Mouse (Mus musculus): ENCODE measurements around the gene Gm614. TPM values are rescaled to one million over a fixed set of nuclear protein-coding genes. Genes with fewer than 3 reads are reported as not detected.

Gm614 gene
- polyA plus RNA-seq, 1 experiment from 2014 or later: not detected

- no peak within 1 kb of the TSS for H3K27ac ChIP-seq (ENCODE audit: low read depth, low read length)
- H3K4me3 ChIP-seq (ENCODE audit: low read depth, low read length): no peak within 1 kb of the TSS
- DNase-seq (ENCODE audit: low spot score, missing footprints) (no peak), ATAC-seq (ENCODE audit: low FRiP score) (no peak)
- H3K9me3 ChIP-seq (ENCODE audit: control insufficient read depth, low read length): no peaks in the 10 kb centered on the region
- 65% methylated on average over 3 of the region's 3 CpGs for WGBS
- H3K9ac ChIP-seq (ENCODE audit: low read length): no peak within 1 kb of the TSS
- H3K4me2 ChIP-seq: no peak within 1 kb of the TSS
- H3K27me3 ChIP-seq (ENCODE audit: control insufficient read depth, insufficient read depth, low read length): no peaks in the 10 kb centered on the region
- no peaks in the 10 kb centered on the region for H3K4me1 ChIP-seq (ENCODE audit: control insufficient read depth, insufficient read depth, low read length)
- H3K36me3 ChIP-seq (ENCODE audit: control insufficient read depth, insufficient read depth, low read length): no peaks in the 10 kb centered on the region
Measured at GRCm38 (mm10) chrX:101268755-101269124, 4.9 kb upstream of the Gm614 start, which contains the start of gene Gm20489. Gm20489 (minus strand) TSS chrX:101269023.

- DNase-seq (ENCODE audit: low spot score, missing footprints) (no peak), ATAC-seq (ENCODE audit: low FRiP score) (no peak)
- no peaks in the 10 kb centered on the region for H3K36me3 ChIP-seq (ENCODE audit: control insufficient read depth, insufficient read depth, low read length)
- WGBS: 86% methylated on average over 5 of the region's 5 CpGs
- H3K27ac ChIP-seq (ENCODE audit: low read depth, low read length): no peak within 1 kb of the TSS
- H3K4me1 ChIP-seq (ENCODE audit: control insufficient read depth, insufficient read depth, low read length): no peaks in the 10 kb centered on the region
- H3K4me2 ChIP-seq: no peak within 1 kb of the TSS
- no peak within 1 kb of the TSS for H3K9ac ChIP-seq (ENCODE audit: low read length)
- H3K27me3 ChIP-seq (ENCODE audit: control insufficient read depth, insufficient read depth, low read length): no peaks in the 10 kb centered on the region
- no peak within 1 kb of the TSS for H3K4me3 ChIP-seq (ENCODE audit: low read depth, low read length)
- H3K9me3 ChIP-seq (ENCODE audit: control insufficient read depth, low read length): no peaks in the 10 kb centered on the region
Measured at GRCm38 (mm10) chrX:101268025-101268754, 4.4 kb upstream of the Gm614 start, which contains the start of gene Il2rg. Il2rg (minus strand) TSS chrX:101268255.

GRCm38 (mm10) chrX:101266631-101267030, 2.8 kb upstream of the Gm614 start:
- Histone ChIP-seq H3K27ac (ENCODE audit: low read depth, low read length) (no peak overlapping the region), H3K4me1 (ENCODE audit: control insufficient read depth, insufficient read depth, low read length) (no peaks in the 10 kb centered on the region), H3K36me3 (ENCODE audit: control insufficient read depth, insufficient read depth, low read length) (no peaks in the 10 kb centered on the region), H3K9ac (ENCODE audit: low read length) (no peak overlapping the region), H3K4me3 (ENCODE audit: low read depth, low read length) (no peak overlapping the region), H3K4me2 (no peak overlapping the region), H3K9me3 (ENCODE audit: control insufficient read depth, low read length) (no peaks in the 10 kb centered on the region), H3K27me3 (ENCODE audit: control insufficient read depth, insufficient read depth, low read length) (no peaks in the 10 kb centered on the region)
- no peak for ATAC-seq (ENCODE audit: low FRiP score)
- 94% methylated on average over 6 of the region's 6 CpGs for WGBS
- no peak for DNase-seq (ENCODE audit: low spot score, missing footprints)

DNA sequence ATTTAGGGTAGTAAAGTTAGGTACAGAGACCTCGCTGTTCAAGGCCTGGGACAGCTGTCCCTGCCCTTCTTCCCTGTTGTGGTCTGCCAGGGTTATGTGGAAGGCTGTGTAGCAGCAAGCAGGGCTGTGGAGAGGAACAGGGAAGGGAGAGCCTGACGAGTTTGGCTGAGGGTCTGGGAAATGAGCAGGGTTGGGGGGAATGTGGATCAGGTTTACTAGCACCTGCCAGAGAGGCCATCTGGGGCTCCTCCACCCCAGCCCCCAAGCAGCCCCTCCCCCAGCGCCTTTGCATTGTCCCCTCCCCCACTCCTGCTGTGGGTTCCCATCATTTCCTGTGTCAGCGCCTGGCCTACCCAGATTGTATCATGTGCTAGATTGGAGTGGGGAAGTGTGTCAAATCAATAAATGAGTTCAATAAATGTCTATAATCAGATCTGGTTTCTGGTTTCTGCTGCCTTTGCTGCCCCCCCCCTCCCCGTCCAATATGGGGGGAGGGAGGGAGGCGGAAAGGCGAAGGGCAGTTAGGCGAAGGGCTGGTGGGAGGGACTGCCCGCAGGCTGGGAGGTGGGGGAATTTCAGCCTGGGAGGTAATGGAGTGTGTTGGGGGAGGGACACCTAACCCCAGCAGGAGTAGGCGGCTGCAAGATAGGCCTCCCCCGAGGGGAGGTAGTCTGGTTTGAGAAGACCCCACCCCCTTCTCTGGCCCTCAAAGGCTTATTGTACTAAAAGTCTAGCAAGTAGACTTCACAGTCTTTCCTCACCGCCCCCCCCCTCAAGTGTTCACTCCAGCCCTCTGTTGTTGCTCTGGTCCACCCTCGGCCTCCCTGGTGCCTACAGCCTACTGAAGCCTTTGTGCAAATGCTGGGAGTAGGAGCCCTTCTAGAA, 3.1 kb downstream of the Gm614 start:
- no peak overlapping the region for H3K4me3 ChIP-seq (ENCODE audit: low read depth, low read length)
- peak; percentile 85 for DNase-seq (ENCODE audit: low spot score, missing footprints)
- peak overlapping the region; percentile 27; the same call in 1 of the 2 replicates for H3K9ac ChIP-seq (ENCODE audit: low read length)
- no peaks in the 10 kb centered on the region for H3K9me3 ChIP-seq (ENCODE audit: control insufficient read depth, low read length)
- peaks cover 3% of the 10 kb centered on the region for H3K4me1 ChIP-seq (ENCODE audit: control insufficient read depth, insufficient read depth, low read length)
- peak overlapping the region; percentile 37 for H3K27ac ChIP-seq (ENCODE audit: low read depth, low read length)
- ATAC-seq (ENCODE audit: low FRiP score): peak; percentile 85
- WGBS: 19% methylated on average over 11 of the region's 13 CpGs
- no peaks in the 10 kb centered on the region for H3K27me3 ChIP-seq (ENCODE audit: control insufficient read depth, insufficient read depth, low read length)
- no peak overlapping the region; the same call in 1 of the 2 replicates for H3K4me2 ChIP-seq
- H3K36me3 ChIP-seq (ENCODE audit: control insufficient read depth, insufficient read depth, low read length): no peaks in the 10 kb centered on the region

DNA sequence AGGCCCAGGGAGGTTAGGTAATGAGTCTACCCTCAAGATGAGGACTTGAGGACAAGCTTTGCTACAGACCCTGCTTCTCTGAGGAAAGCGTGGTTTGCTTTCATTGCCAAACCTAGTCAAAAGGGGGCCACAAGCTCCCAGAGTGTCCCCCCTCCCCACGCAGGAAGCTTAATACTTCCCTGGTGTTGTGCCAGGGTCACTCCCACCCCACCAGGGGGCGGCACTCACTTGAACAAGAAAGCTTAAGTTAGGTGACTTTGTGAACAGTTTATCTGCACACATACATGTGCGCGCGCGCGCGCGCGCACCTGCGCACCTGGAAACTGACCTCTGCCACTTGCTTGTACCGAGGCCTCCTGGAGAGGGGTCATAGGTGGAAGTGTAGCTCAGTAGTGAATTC, 7.2 kb downstream of the Gm614 start:
- Histone ChIP-seq H3K4me1 (ENCODE audit: control insufficient read depth, insufficient read depth, low read length) (peaks cover 3% of the 10 kb centered on the region), H3K9ac (ENCODE audit: low read length) (no peak overlapping the region), H3K27ac (ENCODE audit: low read depth, low read length) (no peak overlapping the region), H3K4me2 (no peak overlapping the region), H3K4me3 (ENCODE audit: low read depth, low read length) (no peak overlapping the region), H3K9me3 (ENCODE audit: control insufficient read depth, low read length) (no peaks in the 10 kb centered on the region), H3K27me3 (ENCODE audit: control insufficient read depth, insufficient read depth, low read length) (no peaks in the 10 kb centered on the region), H3K36me3 (ENCODE audit: control insufficient read depth, insufficient read depth, low read length) (no peaks in the 10 kb centered on the region)
- no peak for ATAC-seq (ENCODE audit: low FRiP score)
- DNase-seq (ENCODE audit: low spot score, missing footprints): no peak
- 82% methylated on average over 13 of the region's 13 CpGs for WGBS

DNA sequence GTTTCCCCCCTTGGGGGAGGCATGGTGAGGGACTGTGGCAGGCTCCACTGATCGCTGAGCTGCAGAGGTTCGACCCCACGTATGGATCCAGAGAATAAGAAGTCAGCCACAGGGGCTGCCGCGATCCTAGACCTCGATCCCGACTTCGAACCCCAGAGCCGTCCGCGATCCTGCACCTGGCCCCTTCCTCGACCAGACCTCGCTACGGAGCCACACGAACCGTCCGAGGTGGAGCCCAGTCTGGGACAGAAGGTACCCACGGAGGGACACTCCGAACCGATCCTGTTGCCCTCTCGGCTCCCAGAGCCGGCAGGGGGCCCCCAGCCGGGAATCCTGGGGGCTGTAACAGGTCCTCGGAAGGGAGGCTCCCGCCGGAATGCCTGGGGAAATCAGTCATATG, 9.1 kb downstream of the Gm614 start:
- ATAC-seq (ENCODE audit: low FRiP score) (peak; percentile 9; the same call in 1 of the 2 replicates), DNase-seq (ENCODE audit: low spot score, missing footprints) (peak; percentile 86)
- Histone ChIP-seq H3K9ac (ENCODE audit: low read length) (peak overlapping the region; percentile 54), H3K9me3 (ENCODE audit: control insufficient read depth, low read length) (no peaks in the 10 kb centered on the region), H3K36me3 (ENCODE audit: control insufficient read depth, insufficient read depth, low read length) (no peaks in the 10 kb centered on the region), H3K27ac (ENCODE audit: low read depth, low read length) (no peak overlapping the region), H3K4me2 (peak overlapping the region; percentile 75), H3K27me3 (ENCODE audit: control insufficient read depth, insufficient read depth, low read length) (no peaks in the 10 kb centered on the region), H3K4me1 (ENCODE audit: control insufficient read depth, insufficient read depth, low read length) (no peaks in the 10 kb centered on the region), H3K4me3 (ENCODE audit: low read depth, low read length) (peak overlapping the region; percentile 49)
- WGBS: 7% methylated on average over 26 of the region's 26 CpGs

DNA sequence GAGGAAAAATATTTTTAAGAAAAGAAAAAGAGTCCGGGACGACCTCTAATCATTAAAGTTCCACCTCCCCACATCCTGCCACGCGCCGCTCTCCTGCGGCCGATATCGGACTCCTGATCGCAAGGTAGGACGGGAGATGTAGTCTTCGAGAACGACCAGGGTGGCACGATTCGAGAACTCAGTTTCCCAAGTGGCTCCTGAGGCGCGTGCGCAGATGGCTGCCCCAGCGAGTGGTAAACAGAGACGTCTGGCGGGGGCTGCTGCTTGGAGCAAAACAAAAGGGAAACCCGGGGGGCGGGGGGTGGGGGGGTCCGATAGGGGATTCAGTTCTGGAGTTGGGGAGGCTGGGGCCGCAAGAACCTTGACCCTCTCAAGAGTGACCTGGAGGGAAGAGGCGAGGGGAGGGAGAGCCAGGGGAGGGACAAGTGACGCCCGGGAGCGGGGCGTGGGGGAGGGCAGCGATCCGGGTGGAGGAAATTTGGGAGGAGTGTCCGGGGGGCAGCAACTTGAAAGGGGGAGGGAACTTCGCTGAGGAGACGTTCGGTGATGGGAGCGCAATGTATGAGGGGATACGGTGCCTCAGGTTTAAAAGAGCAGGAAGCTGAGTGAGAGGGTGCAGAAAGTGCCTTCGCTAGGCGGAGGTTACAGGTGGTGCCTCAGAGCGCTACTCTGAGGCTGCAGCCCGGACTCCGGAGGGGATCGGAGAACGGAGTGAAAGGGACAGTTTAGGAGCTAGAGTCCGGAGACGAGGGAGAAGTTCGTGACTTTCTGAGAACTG, 9.7 kb downstream of the Gm614 start, which contains the start of gene Foxo4:
Gene Foxo4, plus strand, starts transcription at position 577 of the 778 bp plus-strand sequence.
- Histone ChIP-seq H3K36me3 (ENCODE audit: control insufficient read depth, insufficient read depth, low read length) (no peaks in the 10 kb centered on the region), H3K4me1 (ENCODE audit: control insufficient read depth, insufficient read depth, low read length) (no peaks in the 10 kb centered on the region), H3K9ac (ENCODE audit: low read length) (peak within 1 kb of the TSS; percentile 54), H3K4me2 (peak within 1 kb of the TSS; percentile 75), H3K27ac (ENCODE audit: low read depth, low read length) (no peak within 1 kb of the TSS), H3K4me3 (ENCODE audit: low read depth, low read length) (peak within 1 kb of the TSS; percentile 49), H3K27me3 (ENCODE audit: control insufficient read depth, insufficient read depth, low read length) (no peaks in the 10 kb centered on the region), H3K9me3 (ENCODE audit: control insufficient read depth, low read length) (no peaks in the 10 kb centered on the region)
- WGBS: 21% methylated on average over 47 of the region's 47 CpGs
- peak; percentile 90 for ATAC-seq (ENCODE audit: low FRiP score)
- peak; percentile 97 for DNase-seq (ENCODE audit: low spot score, missing footprints)

DNA sequence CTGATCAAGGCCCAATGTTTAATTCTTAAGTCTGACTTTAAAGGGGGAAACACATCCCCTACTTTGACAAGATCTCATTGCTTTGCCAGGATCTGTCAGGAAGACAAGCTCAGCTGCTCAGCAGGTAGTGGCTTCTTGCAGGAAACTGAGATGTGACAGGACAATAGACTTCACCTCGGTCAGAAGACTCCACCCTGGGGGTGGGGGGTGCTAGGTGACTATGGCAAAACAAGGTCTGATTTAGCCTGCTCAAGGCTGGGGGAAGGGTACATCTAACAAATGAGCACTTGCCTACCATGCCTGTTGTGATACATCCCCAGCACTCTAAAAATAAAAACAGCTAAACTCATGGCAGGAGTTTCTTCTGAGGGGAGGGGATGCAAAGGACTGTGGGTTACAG, 18.8 kb downstream of the Gm614 start:
- no peaks in the 10 kb centered on the region for H3K9me3 ChIP-seq (ENCODE audit: control insufficient read depth, low read length)
- DNase-seq (ENCODE audit: low spot score, missing footprints) (no peak), ATAC-seq (ENCODE audit: low FRiP score) (no peak)
- H3K27me3 ChIP-seq (ENCODE audit: control insufficient read depth, insufficient read depth, low read length): no peaks in the 10 kb centered on the region
- WGBS: 33% methylated on average over 1 of the region's 1 CpGs
- H3K9ac ChIP-seq (ENCODE audit: low read length): no peak overlapping the region
- H3K4me3 ChIP-seq (ENCODE audit: low read depth, low read length): no peak overlapping the region
- H3K4me2 ChIP-seq: no peak overlapping the region
- H3K36me3 ChIP-seq (ENCODE audit: control insufficient read depth, insufficient read depth, low read length): no peaks in the 10 kb centered on the region
- no peaks in the 10 kb centered on the region for H3K4me1 ChIP-seq (ENCODE audit: control insufficient read depth, insufficient read depth, low read length)
- H3K27ac ChIP-seq (ENCODE audit: low read depth, low read length): no peak overlapping the region

All from midbrain, embryonic 11.5 days (tissue).